Mouse (Mus musculus): ENCODE results near the gene 4430402I18Rik. TPM values are rescaled to one million over a fixed set of nuclear protein-coding genes. Genes with fewer than 3 reads are reported as not detected.

Gene 4430402I18Rik
- total RNA-seq, 2 experiments from 2014 or later: 27.8 to 33.8 TPM

Other genes with a start within 250 kb of the 4430402I18Rik start
- 1 to 10 TPM; 2.0 to 3.7 TPM for gene Slc1a1, start 132.8 kb downstream of the 4430402I18Rik start, total RNA-seq (2021)
- 1 to 10 TPM; 8.7 to 9.3 TPM for gene Plpp6, start 3.8 kb downstream of the 4430402I18Rik start, total RNA-seq (2021)
- gene Cdc37l1, start 22.6 kb upstream of the 4430402I18Rik start, total RNA-seq (2021): 10 to 100 TPM; 63.2 to 82.7 TPM
- 10 to 100 TPM; 90.8 TPM for gene Ak3, start 80.2 kb upstream of the 4430402I18Rik start, total RNA-seq (2021)
- 1 to 10 TPM; 4.2 to 5.9 TPM for gene Rcl1, start 133.6 kb upstream of the 4430402I18Rik start, total RNA-seq (2021)